Mouse (Mus musculus) heart, adult 2 months (tissue): ENCODE measurements around the gene Rhox2g. TPM values are rescaled to one million over a fixed set of nuclear protein-coding genes. Genes with fewer than 3 reads are reported as not detected.

Experiments used
- polyA plus RNA-seq: library from polyadenylated mRNA; depleted of rRNA; stranded (reverse); fragments of >200 nt; gene quantifications from 2 replicates; pipeline ENCODE4 v1.2.3, GENCODE M21; 2012; rRNA removed
- total RNA-seq, 2 experiments: library from RNA; stranded (reverse); gene quantifications; 2 replicates each; pipeline ENCODE4 v1.2.3; 2021

Gene Rhox2g
- total and polyA plus RNA-seq, 3 experiments: not detected

Other genes with a start within 250 kb of the Rhox2g start
- not detected for gene Rhox2b, start 231.4 kb downstream of the Rhox2g start, total RNA-seq
- not detected in 2 replicates for gene Rhox2b, start 231.4 kb downstream of the Rhox2g start, polyA plus RNA-seq
- gene Rhox4b, start 211.0 kb downstream of the Rhox2g start, total RNA-seq: not detected
- gene Rhox4b, start 211.0 kb downstream of the Rhox2g start, polyA plus RNA-seq: not detected in 2 replicates
- gene Rhox2c, start 189.8 kb downstream of the Rhox2g start, total RNA-seq: not detected
- not detected in 2 replicates for gene Rhox2c, start 189.8 kb downstream of the Rhox2g start, polyA plus RNA-seq
- not detected for gene Rhox3c, start 184.9 kb downstream of the Rhox2g start, total RNA-seq
- gene Rhox3c, start 184.9 kb downstream of the Rhox2g start, polyA plus RNA-seq: not detected in 2 replicates
- gene Rhox4c, start 163.1 kb downstream of the Rhox2g start, total RNA-seq: not detected
- not detected in 2 replicates for gene Rhox4c, start 163.1 kb downstream of the Rhox2g start, polyA plus RNA-seq
- not detected for gene Rhox2d, start 150.0 kb downstream of the Rhox2g start, total RNA-seq
- not detected in 2 replicates for gene Rhox2d, start 150.0 kb downstream of the Rhox2g start, polyA plus RNA-seq
- gene Rhox4d, start 129.1 kb downstream of the Rhox2g start, total RNA-seq: not detected
- gene Rhox4d, start 129.1 kb downstream of the Rhox2g start, polyA plus RNA-seq: not detected in 2 replicates
- gene Rhox2e, start 113.0 kb downstream of the Rhox2g start, total RNA-seq: not detected
- not detected in 2 replicates for gene Rhox2e, start 113.0 kb downstream of the Rhox2g start, polyA plus RNA-seq
- gene Rhox3e, start 101.5 kb downstream of the Rhox2g start, total RNA-seq: not detected
- gene Rhox3e, start 101.5 kb downstream of the Rhox2g start, polyA plus RNA-seq: not detected in 2 replicates
- not detected for gene Rhox4e, start 86.1 kb downstream of the Rhox2g start, total RNA-seq
- not detected in 2 replicates for gene Rhox4e, start 86.1 kb downstream of the Rhox2g start, polyA plus RNA-seq
- not detected for gene Rhox2f, start 72.1 kb downstream of the Rhox2g start, total RNA-seq
- not detected in 2 replicates for gene Rhox2f, start 72.1 kb downstream of the Rhox2g start, polyA plus RNA-seq
- gene Rhox3f, start 62.5 kb downstream of the Rhox2g start, total RNA-seq: not detected
- gene Rhox3f, start 62.5 kb downstream of the Rhox2g start, polyA plus RNA-seq: not detected in 2 replicates
- not detected for gene Rhox4f, start 35.8 kb downstream of the Rhox2g start, total RNA-seq
- gene Rhox4f, start 35.8 kb downstream of the Rhox2g start, polyA plus RNA-seq: not detected in 2 replicates
- gene Rhox3g, start 14.9 kb downstream of the Rhox2g start, total RNA-seq: not detected
- gene Rhox3g, start 14.9 kb downstream of the Rhox2g start, polyA plus RNA-seq: not detected in 2 replicates
- gene Rhox4g, start 7.9 kb upstream of the Rhox2g start, total RNA-seq: not detected
- not detected in 2 replicates for gene Rhox4g, start 7.9 kb upstream of the Rhox2g start, polyA plus RNA-seq
- gene Rhox3h, start 25.3 kb upstream of the Rhox2g start, total RNA-seq: not detected
- gene Rhox3h, start 25.3 kb upstream of the Rhox2g start, polyA plus RNA-seq: not detected in 2 replicates
- not detected for gene Rhox2h, start 29.8 kb upstream of the Rhox2g start, total RNA-seq
- gene Rhox2h, start 29.8 kb upstream of the Rhox2g start, polyA plus RNA-seq: not detected in 2 replicates
- gene Rhox5, start 161.4 kb upstream of the Rhox2g start, total RNA-seq: 1 to 10 TPM in 1 of 2 experiments, not detected in 1; 1.2 TPM
- gene Rhox5, start 161.4 kb upstream of the Rhox2g start, polyA plus RNA-seq: 1.2 and 1.4 TPM in 2 replicates
- not detected for gene Rhox6, start 183.4 kb upstream of the Rhox2g start, total RNA-seq
- gene Rhox6, start 183.4 kb upstream of the Rhox2g start, polyA plus RNA-seq: not detected in 2 replicates
- not detected for gene Rhox7a, start 188.2 kb upstream of the Rhox2g start, total RNA-seq
- not detected in 2 replicates for gene Rhox7a, start 188.2 kb upstream of the Rhox2g start, polyA plus RNA-seq
- not detected for gene Rhox8, start 235.5 kb upstream of the Rhox2g start, total RNA-seq
- not detected in 2 replicates for gene Rhox8, start 235.5 kb upstream of the Rhox2g start, polyA plus RNA-seq